ENCODE assay signal across 8 mouse cellular contexts in genomic region chr4:123623742-123624151, GRCm38 (mm10).
A peak's percentile ranks its signal among the peaks of the same experiment; 100 is the strongest.
DNase-seq lines count a peak whose midpoint lies in the region.

No protein-coding gene starts in this region.

- no peaks in the 10 kb centered on the region for H3K9me3 ChIP-seq in heart, embryonic 10.5 days

- peak overlapping the region; percentile 78 for H3K27ac ChIP-seq in heart, embryonic 10.5 days

- no peaks in the 10 kb centered on the region for H3K36me3 ChIP-seq in heart, embryonic 10.5 days

- peaks cover 42% of the 10 kb centered on the region for H3K4me1 ChIP-seq in heart, embryonic 10.5 days

- no peak overlapping the region for H3K4me3 ChIP-seq in heart, embryonic 10.5 days

- 80% methylated on average over 5 of the region's 5 CpGs for WGBS in heart, embryonic 10.5 days
- 14% methylated on average over 5 of the region's 5 CpGs for WGBS in large intestine, adult 2 months

- DNase-seq in heart, embryonic 10.5 days (ENCODE audit: low spot score) = no peak
- DNase-seq in heart, adult 9 months (ENCODE audit: low spot score in 2 of 2) = no peak
- DNase-seq in 3T3-L1 (ENCODE audit: low read depth, low spot score) = peak; percentile 35
- peak; percentile 91 for DNase-seq in cerebellum, adult 9-10 months
- peak; percentile 65 for DNase-seq in large intestine, adult 2 months (ENCODE audit: low read depth, low spot score)
- DNase-seq in ovary, postnatal 14 days (ENCODE audit: low spot score) = no peak
- DNase-seq in adrenal gland, adult 2 months = no peak
- no peak for DNase-seq in layer of hippocampus, postnatal 10 days (ENCODE audit: low spot score in 2 of 2)

- H3K27me3 ChIP-seq in heart, embryonic 10.5 days (ENCODE audit: insufficient read depth, poor library complexity, severe bottlenecking) = no peaks in the 10 kb centered on the region

Comparison
In these comparisons a context has a peak if more than half of its experiments do, and no peak if none do; other contexts are left out.
1. DNase-seq: peak in 3T3-L1 (single experiment), cerebellum, adult 9-10 months (single experiment) and large intestine, adult 2 months (single experiment); none in heart, embryonic 10.5 days (single experiment), heart, adult 9 months (0 of 2), ovary, postnatal 14 days (single experiment), adrenal gland, adult 2 months (single experiment) and layer of hippocampus, postnatal 10 days (0 of 2).